Mouse (Mus musculus) bone marrow macrophage, adult 2 months (primary cell): ENCODE data around the gene Kri1. TPM values are rescaled to one million over a fixed set of nuclear protein-coding genes. Genes with fewer than 3 reads are reported as not detected.

ENCODE experiments used
- H3K27ac ChIP-seq: 2 replicates; pipeline ENCODE4 v1.5.1; 2012; ENCODE audit warnings: low read depth, low read length; ENCODE audit not compliant: insufficient read depth
- H3K4me1 ChIP-seq: 2 replicates; pipeline ENCODE4 v1.6.1; 2012; ENCODE audit warnings: low read length; ENCODE audit not compliant: control insufficient read depth, insufficient read depth
- H3K4me3 ChIP-seq: 2 replicates; pipeline ENCODE4 v1.5.1; 2012; ENCODE audit warnings: mild to moderate bottlenecking, low read length, moderate library complexity; ENCODE audit not compliant: insufficient read depth
- CTCF ChIP-seq: IDR thresholded peaks from 2 replicates; pipeline ENCODE4 v1.5.1; 2012; ENCODE audit warnings: low read depth, mild to moderate bottlenecking, low read length, moderate library complexity
- POLR2A ChIP-seq: IDR thresholded peaks from 2 replicates; pipeline ENCODE4 v1.6.1; 2012; ENCODE audit warnings: mild to moderate bottlenecking, low read depth, low read length, borderline replicate concordance
- polyA plus RNA-seq: library from polyadenylated mRNA; stranded (reverse); fragments of >200 nt; gene quantifications from 2 replicates; pipeline ENCODE4 v1.2.4, GENCODE M21; 2012; ENCODE audit not compliant: missing spikeins, insufficient read depth, insufficient read length

Gene Kri1
- polyA plus RNA-seq: 26.4 and 28.6 TPM in 2 replicates

- no peak for TF ChIP-seq CTCF
- TF ChIP-seq POLR2A: 0 out of 2 replicates have a peak, but pooled peaks have one; percentile 68
- Histone ChIP-seq H3K27ac (peak within 1 kb of the TSS; percentile 82), H3K4me3 (peak within 1 kb of the TSS; percentile 83), H3K4me1 (peaks cover 23% of the 10 kb centered on the region)
These were observed at the start of gene Kri1 for GRCm38 (mm10) chr9:21287571-21288402. Gene Kri1 (minus strand): TSS chr9:21287969.

GRCm38 (mm10) chr9:21336491-21336890 is 48.7 kb upstream of the Kri1 start:
- Histone ChIP-seq H3K27ac (no peak overlapping the region), H3K4me3 (no peak overlapping the region), H3K4me1 (peaks cover 12% of the 10 kb centered on the region)
- TF ChIP-seq POLR2A (no peak), CTCF (no peak)

GRCm38 (mm10) chr9:21335391-21335790 is 47.6 kb upstream of the Kri1 start:
- no peak overlapping the region for H3K27ac ChIP-seq
- H3K4me3 ChIP-seq: no peak overlapping the region
- peaks cover 16% of the 10 kb centered on the region for H3K4me1 ChIP-seq
- TF ChIP-seq POLR2A (no peak), CTCF (no peak)

GRCm38 (mm10) chr9:21334747-21335146 is 47.0 kb upstream of the Kri1 start:
- TF ChIP-seq CTCF: no peak
- no peak for TF ChIP-seq POLR2A
- H3K27ac ChIP-seq: no peak overlapping the region
- no peak overlapping the region for H3K4me3 ChIP-seq
- H3K4me1 ChIP-seq: peaks cover 23% of the 10 kb centered on the region

- Histone ChIP-seq H3K4me1 (peaks cover 31% of the 10 kb centered on the region), H3K27ac (no peak overlapping the region), H3K4me3 (no peak overlapping the region)
- TF ChIP-seq POLR2A (no peak), CTCF (no peak)
These were observed 45.8 kb upstream of the Kri1 start for GRCm38 (mm10) chr9:21333523-21333922.

- Histone ChIP-seq H3K27ac (no peak overlapping the region), H3K4me1 (peaks cover 36% of the 10 kb centered on the region), H3K4me3 (no peak overlapping the region)
- TF ChIP-seq CTCF: no peak
- TF ChIP-seq POLR2A: no peak
These were observed 44.6 kb upstream of the Kri1 start for GRCm38 (mm10) chr9:21332161-21333061.

- TF ChIP-seq POLR2A (no peak), CTCF (no peak)
- Histone ChIP-seq H3K27ac (no peak overlapping the region), H3K4me1 (peaks cover 36% of the 10 kb centered on the region), H3K4me3 (no peak overlapping the region)
These were observed 43.8 kb upstream of the Kri1 start for GRCm38 (mm10) chr9:21331365-21332140.

- Histone ChIP-seq H3K4me3 (no peak overlapping the region), H3K4me1 (peaks cover 34% of the 10 kb centered on the region), H3K27ac (no peak overlapping the region)
- no peak for TF ChIP-seq POLR2A
- TF ChIP-seq CTCF: no peak
These were observed 42.0 kb upstream of the Kri1 start for GRCm38 (mm10) chr9:21329699-21330289.

- Histone ChIP-seq H3K27ac (no peak overlapping the region), H3K4me1 (peaks cover 34% of the 10 kb centered on the region), H3K4me3 (no peak overlapping the region)
- no peak for TF ChIP-seq POLR2A
- no peak for TF ChIP-seq CTCF
These were observed 41.3 kb upstream of the Kri1 start for GRCm38 (mm10) chr9:21329041-21329440.
